In the genomic region with DNA sequence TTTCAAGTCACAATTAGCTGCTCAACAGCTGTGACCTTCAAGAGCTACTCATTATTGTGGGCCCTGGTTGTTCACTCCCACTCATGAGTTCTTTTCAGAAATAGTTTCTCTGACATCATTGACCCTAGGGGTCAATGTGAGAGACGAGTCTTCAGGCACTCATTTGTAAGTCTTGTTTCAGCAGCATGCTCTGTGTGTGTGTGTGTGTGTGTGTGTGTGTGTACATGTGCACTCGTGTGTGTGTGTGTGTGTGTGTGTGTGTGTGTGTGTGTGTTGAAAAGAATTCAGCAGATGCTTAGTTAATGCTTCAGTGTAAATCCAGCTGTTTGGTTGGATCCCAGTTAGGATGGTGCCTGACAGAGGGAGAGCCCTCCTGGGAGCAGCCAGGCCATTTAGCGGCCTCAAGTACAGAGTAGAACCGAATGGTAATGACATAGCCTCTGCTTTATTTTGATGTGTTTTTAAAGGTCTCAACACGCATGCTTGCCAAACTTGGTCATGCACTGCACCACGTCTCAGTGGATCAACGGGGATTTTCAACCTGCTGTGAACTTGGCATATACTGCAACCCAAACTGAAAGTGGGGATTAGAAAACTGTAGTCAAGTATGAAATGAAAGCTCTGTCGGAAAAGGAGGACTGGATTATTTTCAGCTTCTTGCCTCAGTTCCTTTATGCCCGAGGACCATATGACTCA, we compare ENCODE assay signal across 10 mouse cellular contexts.
DNase-seq lines count a peak whose midpoint lies in the region; ATAC-seq and TF ChIP-seq lines count a peak whose summit lies in the region.
"Had no signal": no experiment of that assay in that cellular context is flagged by ENCODE, and none has a peak within 500 bp of the region (broad histone marks: within the 10 kb centered on the region; RNA-seq: fewer than 3 reads in every experiment).

No protein-coding gene starts in this region.

- no peaks in the 10 kb centered on the region for H3K9me3 ChIP-seq in kidney, postnatal 0 days (replicated peaks; ENCODE audit: low read length)
- H3K9me3 ChIP-seq in hindbrain, postnatal 0 days (ENCODE audit: low read length): no peaks in the 10 kb centered on the region
- no peaks in the 10 kb centered on the region for H3K9me3 ChIP-seq in midbrain, embryonic 15.5 days

- H3K36me3 ChIP-seq in kidney, postnatal 0 days (ENCODE audit: insufficient read depth, low read length): no peaks in the 10 kb centered on the region
- no peaks in the 10 kb centered on the region for H3K36me3 ChIP-seq in kidney, adult 2 months (ENCODE audit: control insufficient read depth, insufficient read depth, low read length)
- no peaks in the 10 kb centered on the region for H3K36me3 ChIP-seq in hindbrain, postnatal 0 days (ENCODE audit: insufficient read depth, low read length)
- no peaks in the 10 kb centered on the region for H3K36me3 ChIP-seq in midbrain, embryonic 15.5 days (replicated peaks)

- no peaks in the 10 kb centered on the region for H3K27me3 ChIP-seq in kidney, postnatal 0 days (ENCODE audit: insufficient read depth, low read length)
- H3K27me3 ChIP-seq in kidney, adult 2 months (replicated peaks; ENCODE audit: control insufficient read depth, insufficient read depth, low read length): no peaks in the 10 kb centered on the region
- H3K27me3 ChIP-seq in hindbrain, postnatal 0 days (ENCODE audit: insufficient read depth, low read length): no peaks in the 10 kb centered on the region
- H3K27me3 ChIP-seq in midbrain, embryonic 15.5 days (replicated peaks): no peaks in the 10 kb centered on the region

- no peak for TF ChIP-seq CTCF in kidney, postnatal 0 days (IDR thresholded peaks at IDR 0.05; ENCODE audit: low read depth)
- no peak for TF ChIP-seq CTCF in kidney, adult 2 months (conservative IDR thresholded peaks at IDR 0.05; ENCODE audit: insufficient read depth, insufficient read length, low read depth, low read length)
- TF ChIP-seq CTCF in hindbrain, postnatal 0 days (IDR thresholded peaks at IDR 0.05; ENCODE audit: low read depth): no peak
- TF ChIP-seq CTCF in layer of hippocampus, adult 2 months (conservative IDR thresholded peaks at IDR 0.05): no peak

- no peaks in the 10 kb centered on the region for H3K4me1 ChIP-seq in kidney, postnatal 0 days (replicated peaks; ENCODE audit: insufficient read depth, low read length)
- H3K4me1 ChIP-seq in kidney, adult 2 months (ENCODE audit: control insufficient read depth, insufficient read depth, low read length): no peaks in the 10 kb centered on the region
- no peaks in the 10 kb centered on the region for H3K4me1 ChIP-seq in hindbrain, postnatal 0 days (ENCODE audit: insufficient read depth, low read length)
- peaks cover 9% of the 10 kb centered on the region; the same call in 1 of the 2 replicates for H3K4me1 ChIP-seq in midbrain, embryonic 15.5 days

- no peak for TF ChIP-seq POLR2A in kidney, adult 2 months (IDR thresholded peaks at IDR 0.05; ENCODE audit: low read depth, low read length)

- ATAC-seq in kidney, postnatal 0 days (replicated peaks; ENCODE audit: low FRiP score, low read depth): peak; percentile 68
- ATAC-seq in hindbrain, postnatal 0 days: peak; percentile 51
- ATAC-seq in midbrain, embryonic 15.5 days (replicated peaks): no peak
- ATAC-seq: inflammation-experienced regulatory T-cells, adult 6 months had no signal

- H3K4me3 ChIP-seq in kidney, postnatal 0 days (replicated peaks; ENCODE audit: low read depth, low read length): no peak overlapping the region
- no peak overlapping the region for H3K4me3 ChIP-seq in kidney, adult 2 months (ENCODE audit: insufficient read depth, low read depth, low read length)
- no peak overlapping the region for H3K4me3 ChIP-seq in hindbrain, postnatal 0 days (ENCODE audit: low read length)
- no peak overlapping the region for H3K4me3 ChIP-seq in midbrain, embryonic 15.5 days
- no peak overlapping the region for H3K4me3 ChIP-seq in layer of hippocampus, adult 2 months

- H3K4me2 ChIP-seq in kidney, postnatal 0 days (ENCODE audit: low read length): no peak overlapping the region
- H3K4me2 ChIP-seq in hindbrain, postnatal 0 days (ENCODE audit: low read depth, low read length): no peak overlapping the region
- no peak overlapping the region for H3K4me2 ChIP-seq in midbrain, embryonic 15.5 days

- H3K9ac ChIP-seq in kidney, postnatal 0 days (ENCODE audit: low read depth, low read length): no peak overlapping the region
- H3K9ac ChIP-seq in hindbrain, postnatal 0 days (replicated peaks; ENCODE audit: low read length): no peak overlapping the region
- H3K9ac ChIP-seq in midbrain, embryonic 15.5 days: no peak overlapping the region

- no peak overlapping the region for H3K27ac ChIP-seq in kidney, postnatal 0 days
- H3K27ac ChIP-seq in kidney, adult 2 months (ENCODE audit: insufficient read depth, low read depth, low read length): no peak overlapping the region
- H3K27ac ChIP-seq in hindbrain, postnatal 0 days: no peak overlapping the region
- 0 out of 2 replicates have a peak overlapping the region, but pooled peaks have one; percentile 6 for H3K27ac ChIP-seq in midbrain, embryonic 15.5 days
- H3K27ac ChIP-seq in layer of hippocampus, adult 2 months: no peak overlapping the region

- peak; percentile 6 for DNase-seq in adrenal gland, adult 2 months
- DNase-seq in adrenal gland, postnatal 10 days: no peak
- peak; percentile 45 for DNase-seq in kidney, postnatal 0 days (ENCODE audit: low spot score)
- no peak for DNase-seq in kidney, adult 2 months
- DNase-seq in hindbrain, postnatal 0 days (ENCODE audit: low spot score): peak; percentile 27
- no peak for DNase-seq in layer of hippocampus, adult 2 months (ENCODE audit: low spot score in 2 of 2)
- DNase-seq in urinary bladder, postnatal 25 days (ENCODE audit: low spot score): no peak
- DNase-seq: left cerebral cortex, postnatal 4 days had no signal

- 48% methylated on average over 9 of the region's 9 CpGs for WGBS in kidney, postnatal 0 days
- 53% methylated on average over 9 of the region's 9 CpGs for WGBS in kidney, adult 2 months
- 34% methylated on average over 9 of the region's 9 CpGs for WGBS in hindbrain, postnatal 0 days
- 30% methylated on average over 9 of the region's 9 CpGs for whole genome bisulfite sequencing in midbrain, embryonic 15.5 days

Comparison
In these comparisons a context has a peak if more than half of its experiments do, and no peak if none do; other contexts are left out.
1. DNase-seq: peak in adrenal gland, adult 2 months (single experiment), kidney, postnatal 0 days (single experiment) and hindbrain, postnatal 0 days (single experiment); none in adrenal gland, postnatal 10 days (single experiment), kidney, adult 2 months (single experiment), layer of hippocampus, adult 2 months (0 of 2) and urinary bladder, postnatal 25 days (single experiment).